Mouse (Mus musculus): ENCODE results near the gene Tmc1. TPM values are rescaled to one million over a fixed set of nuclear protein-coding genes. Genes with fewer than 3 reads are reported as not detected.

Tmc1 gene
- polyA plus RNA-seq, 1 experiment from 2014 or later, result 0.06 TPM

- H3K4me3 ChIP-seq, result no peak overlapping the region
- ATAC-seq (ENCODE audit: insufficient number of reproducible peaks, low FRiP score, low TSS enrichment, low read depth), result no peak
- H3K4me1 ChIP-seq, result no peaks in the 10 kb centered on the region
- H3K9me3 ChIP-seq, result no peaks in the 10 kb centered on the region
- H3K36me3 ChIP-seq, result no peaks in the 10 kb centered on the region
- no peak overlapping the region for H3K4me2 ChIP-seq
- H3K27ac ChIP-seq, result no peak overlapping the region
- H3K9ac ChIP-seq, result no peak overlapping the region
- no peaks in the 10 kb centered on the region for H3K27me3 ChIP-seq
- WGBS, result 75% methylated on average over 4 of the region's 4 CpGs
These were observed 78.1 kb downstream of the Tmc1 start for GRCm38 (mm10) chr19:20875881-20876280.

GRCm38 (mm10) chr19:20861779-20862178 lies 92.2 kb downstream of the Tmc1 start:
- 80% methylated on average over 4 of the region's 4 CpGs for WGBS
- Histone ChIP-seq H3K4me1 (no peaks in the 10 kb centered on the region), H3K36me3 (no peaks in the 10 kb centered on the region), H3K9ac (no peak overlapping the region), H3K4me2 (no peak overlapping the region), H3K9me3 (no peaks in the 10 kb centered on the region), H3K27me3 (no peaks in the 10 kb centered on the region), H3K27ac (no peak overlapping the region), H3K4me3 (no peak overlapping the region)
- ATAC-seq (ENCODE audit: insufficient number of reproducible peaks, low FRiP score, low TSS enrichment, low read depth), result no peak

- H3K27me3 ChIP-seq, result no peaks in the 10 kb centered on the region
- no peak overlapping the region for H3K4me3 ChIP-seq
- no peaks in the 10 kb centered on the region for H3K9me3 ChIP-seq
- H3K4me2 ChIP-seq, result no peak overlapping the region
- no peak for ATAC-seq (ENCODE audit: insufficient number of reproducible peaks, low FRiP score, low TSS enrichment, low read depth)
- H3K9ac ChIP-seq, result no peak overlapping the region
- WGBS, result 95% methylated on average over 1 of the region's 1 CpGs
- no peaks in the 10 kb centered on the region for H3K36me3 ChIP-seq
- H3K27ac ChIP-seq, result no peak overlapping the region
- H3K4me1 ChIP-seq, result no peaks in the 10 kb centered on the region
These were observed 93.7 kb downstream of the Tmc1 start for GRCm38 (mm10) chr19:20860270-20860669.

GRCm38 (mm10) chr19:20857819-20858218 lies 96.2 kb downstream of the Tmc1 start:
- Histone ChIP-seq H3K36me3 (no peaks in the 10 kb centered on the region), H3K9ac (no peak overlapping the region), H3K4me1 (no peaks in the 10 kb centered on the region), H3K4me2 (no peak overlapping the region), H3K9me3 (no peaks in the 10 kb centered on the region), H3K27me3 (no peaks in the 10 kb centered on the region), H3K27ac (no peak overlapping the region), H3K4me3 (no peak overlapping the region)
- ATAC-seq (ENCODE audit: insufficient number of reproducible peaks, low FRiP score, low TSS enrichment, low read depth), result no peak

- H3K4me1 ChIP-seq, result no peaks in the 10 kb centered on the region
- no peaks in the 10 kb centered on the region for H3K27me3 ChIP-seq
- no peak overlapping the region for H3K27ac ChIP-seq
- no peaks in the 10 kb centered on the region for H3K9me3 ChIP-seq
- no peaks in the 10 kb centered on the region for H3K36me3 ChIP-seq
- no peak overlapping the region for H3K9ac ChIP-seq
- no peak overlapping the region for H3K4me2 ChIP-seq
- no peak overlapping the region for H3K4me3 ChIP-seq
- no peak for ATAC-seq (ENCODE audit: insufficient number of reproducible peaks, low FRiP score, low TSS enrichment, low read depth)
- WGBS, result 54% methylated on average over 5 of the region's 5 CpGs
These were observed 105.1 kb downstream of the Tmc1 start for GRCm38 (mm10) chr19:20848906-20849305.

GRCm38 (mm10) chr19:20847476-20848073 lies 106.4 kb downstream of the Tmc1 start:
- H3K4me2 ChIP-seq, result no peak overlapping the region
- no peak overlapping the region for H3K9ac ChIP-seq
- no peak overlapping the region for H3K27ac ChIP-seq
- no peaks in the 10 kb centered on the region for H3K4me1 ChIP-seq
- no peaks in the 10 kb centered on the region for H3K27me3 ChIP-seq
- WGBS, result 79% methylated on average over 3 of the region's 3 CpGs
- ATAC-seq (ENCODE audit: insufficient number of reproducible peaks, low FRiP score, low TSS enrichment, low read depth), result no peak
- no peaks in the 10 kb centered on the region for H3K9me3 ChIP-seq
- H3K36me3 ChIP-seq, result no peaks in the 10 kb centered on the region
- no peak overlapping the region for H3K4me3 ChIP-seq

- Histone ChIP-seq H3K27me3 (no peaks in the 10 kb centered on the region), H3K9me3 (no peaks in the 10 kb centered on the region), H3K4me2 (no peak overlapping the region), H3K4me3 (no peak overlapping the region), H3K36me3 (no peaks in the 10 kb centered on the region), H3K9ac (no peak overlapping the region), H3K4me1 (no peaks in the 10 kb centered on the region), H3K27ac (no peak overlapping the region)
- ATAC-seq (ENCODE audit: insufficient number of reproducible peaks, low FRiP score, low TSS enrichment, low read depth), result no peak
- 76% methylated on average over 2 of the region's 2 CpGs for WGBS
These were observed 116.6 kb downstream of the Tmc1 start for GRCm38 (mm10) chr19:20837422-20837821.

GRCm38 (mm10) chr19:20836055-20836845 lies 117.8 kb downstream of the Tmc1 start:
- WGBS, result 48% methylated on average over 9 of the region's 9 CpGs
- no peaks in the 10 kb centered on the region for H3K27me3 ChIP-seq
- H3K27ac ChIP-seq, result no peak overlapping the region
- H3K4me3 ChIP-seq, result no peak overlapping the region
- H3K9ac ChIP-seq, result no peak overlapping the region
- no peaks in the 10 kb centered on the region for H3K4me1 ChIP-seq
- no peaks in the 10 kb centered on the region for H3K9me3 ChIP-seq
- no peak overlapping the region for H3K4me2 ChIP-seq
- no peak for ATAC-seq (ENCODE audit: insufficient number of reproducible peaks, low FRiP score, low TSS enrichment, low read depth)
- H3K36me3 ChIP-seq, result no peaks in the 10 kb centered on the region

GRCm38 (mm10) chr19:20834895-20835294 lies 119.1 kb downstream of the Tmc1 start:
- H3K27me3 ChIP-seq, result no peaks in the 10 kb centered on the region
- 63% methylated on average over 1 of the region's 1 CpGs for WGBS
- no peak overlapping the region for H3K27ac ChIP-seq
- no peaks in the 10 kb centered on the region for H3K9me3 ChIP-seq
- H3K4me1 ChIP-seq, result no peaks in the 10 kb centered on the region
- H3K4me2 ChIP-seq, result no peak overlapping the region
- H3K4me3 ChIP-seq, result no peak overlapping the region
- no peaks in the 10 kb centered on the region for H3K36me3 ChIP-seq
- ATAC-seq (ENCODE audit: insufficient number of reproducible peaks, low FRiP score, low TSS enrichment, low read depth), result no peak
- no peak overlapping the region for H3K9ac ChIP-seq

GRCm38 (mm10) chr19:20799460-20799859 lies 154.5 kb downstream of the Tmc1 start:
- no peak overlapping the region for H3K4me3 ChIP-seq
- no peaks in the 10 kb centered on the region for H3K36me3 ChIP-seq
- no peak overlapping the region for H3K27ac ChIP-seq
- no peaks in the 10 kb centered on the region for H3K9me3 ChIP-seq
- no peak overlapping the region for H3K4me2 ChIP-seq
- H3K27me3 ChIP-seq, result no peaks in the 10 kb centered on the region
- no peak for ATAC-seq (ENCODE audit: insufficient number of reproducible peaks, low FRiP score, low TSS enrichment, low read depth)
- H3K4me1 ChIP-seq, result 0 out of 2 replicates have a peak, but pooled peaks cover 2% of the 10 kb centered on the region
- H3K9ac ChIP-seq, result no peak overlapping the region

- Histone ChIP-seq H3K27ac (no peak overlapping the region), H3K9me3 (no peaks in the 10 kb centered on the region), H3K4me2 (no peak overlapping the region), H3K4me3 (no peak overlapping the region), H3K36me3 (no peaks in the 10 kb centered on the region), H3K4me1 (peaks cover 2% of the 10 kb centered on the region; the same call in 1 of the 2 replicates), H3K9ac (no peak overlapping the region), H3K27me3 (no peaks in the 10 kb centered on the region)
- no peak for ATAC-seq (ENCODE audit: insufficient number of reproducible peaks, low FRiP score, low TSS enrichment, low read depth)
- WGBS, result 52% methylated on average over 6 of the region's 6 CpGs
These were observed 156.4 kb downstream of the Tmc1 start for GRCm38 (mm10) chr19:20797558-20798101.

GRCm38 (mm10) chr19:20796001-20796400 lies 158.0 kb downstream of the Tmc1 start:
- Histone ChIP-seq H3K4me2 (no peak overlapping the region), H3K36me3 (no peaks in the 10 kb centered on the region), H3K4me3 (no peak overlapping the region), H3K9me3 (no peaks in the 10 kb centered on the region), H3K9ac (no peak overlapping the region), H3K4me1 (peaks cover 2% of the 10 kb centered on the region; the same call in 1 of the 2 replicates), H3K27ac (no peak overlapping the region), H3K27me3 (no peaks in the 10 kb centered on the region)
- ATAC-seq (ENCODE audit: insufficient number of reproducible peaks, low FRiP score, low TSS enrichment, low read depth), result no peak
- WGBS, result 19% methylated on average over 4 of the region's 4 CpGs

All from limb, embryonic 15.5 days (tissue).